Mouse (Mus musculus) bone marrow, adult 2 months (tissue): ENCODE results near the gene Anxa3.

Source experiments
- CTCF ChIP-seq: fragments of 200-500 bp; IDR thresholded peaks from 2 replicates; pipeline ENCODE4 v1.5.1; 2011; ENCODE audit warnings: low read length, control low read depth; ENCODE audit not compliant: control insufficient read depth, insufficient read depth
- POLR2A ChIP-seq: fragments of 200-500 bp; IDR thresholded peaks from 2 replicates; pipeline ENCODE4 v1.6.1; 2011; ENCODE audit warnings: low read depth, mild to moderate bottlenecking, control low read depth, low read length, borderline replicate concordance; ENCODE audit not compliant: control insufficient read depth

DNA sequence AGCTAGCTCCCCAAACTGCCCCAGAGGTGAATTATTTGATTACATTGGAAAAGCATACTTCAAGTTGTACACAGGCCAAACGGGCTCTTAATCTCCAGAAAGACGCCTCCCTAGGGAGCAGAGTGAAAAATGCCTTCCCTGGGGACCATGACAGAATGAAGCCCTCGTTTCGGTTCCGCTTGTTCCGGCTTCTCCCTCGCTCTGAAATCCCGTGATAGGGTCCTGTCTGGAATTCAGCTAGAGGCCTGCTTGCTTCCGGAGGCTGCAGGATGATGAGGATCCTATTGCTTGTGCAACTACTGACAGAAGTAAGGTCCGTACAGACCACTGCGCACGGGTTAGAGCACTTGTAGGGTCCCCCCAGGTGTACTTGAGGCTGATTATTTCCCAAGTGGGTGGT lies 77.9 kb downstream of the Anxa3 start:
- no peak for TF ChIP-seq CTCF
- no peak for TF ChIP-seq POLR2A
